Mouse (Mus musculus): ENCODE measurements at regions not wholly inside any gene's neighbourhood (a gene's known extent, or its start where the extent isn't known, plus 50 kb on each side); places are given as distances from the start of the nearest gene placed in this dataset.

DNA sequence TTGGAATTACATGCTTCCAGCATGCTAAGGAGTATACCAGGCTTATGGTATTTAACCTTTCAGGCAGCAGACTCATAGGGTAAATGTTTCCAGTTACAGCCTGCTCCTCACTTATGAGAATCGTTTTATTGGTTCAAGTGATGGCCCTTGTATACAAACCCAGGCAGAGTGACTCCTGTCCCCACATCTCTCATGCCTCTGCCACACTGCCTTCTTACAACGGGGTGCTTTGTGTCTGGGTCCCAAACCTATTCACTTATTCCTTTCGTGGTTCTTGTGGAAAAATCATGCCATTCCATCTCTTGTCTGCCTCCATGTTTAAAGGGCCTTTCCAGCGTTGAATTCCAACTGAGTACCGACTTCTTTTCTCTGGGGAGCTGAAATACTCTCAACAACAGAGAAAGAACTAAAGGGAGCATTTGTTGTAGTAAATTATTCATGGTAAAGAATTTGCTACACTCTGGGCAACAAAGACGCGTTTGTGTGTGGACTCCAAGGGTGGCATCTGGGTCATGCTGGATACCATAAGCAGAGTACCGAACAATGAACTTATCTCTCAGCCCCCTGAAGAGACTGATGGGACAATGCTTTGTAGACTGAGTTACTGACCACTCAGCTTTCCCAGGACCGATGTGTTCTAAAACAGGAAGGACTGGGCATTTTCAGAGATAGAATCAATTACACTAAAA is 291.6 kb downstream of the Pten start:
- DNase-seq (ENCODE audit: low spot score in 2 of 2), result no peak

GRCm38 (mm10) chr19:33053199-33053867 is 296.0 kb downstream of the Pten start:
- no peak for DNase-seq (ENCODE audit: low spot score in 2 of 2)

DNA sequence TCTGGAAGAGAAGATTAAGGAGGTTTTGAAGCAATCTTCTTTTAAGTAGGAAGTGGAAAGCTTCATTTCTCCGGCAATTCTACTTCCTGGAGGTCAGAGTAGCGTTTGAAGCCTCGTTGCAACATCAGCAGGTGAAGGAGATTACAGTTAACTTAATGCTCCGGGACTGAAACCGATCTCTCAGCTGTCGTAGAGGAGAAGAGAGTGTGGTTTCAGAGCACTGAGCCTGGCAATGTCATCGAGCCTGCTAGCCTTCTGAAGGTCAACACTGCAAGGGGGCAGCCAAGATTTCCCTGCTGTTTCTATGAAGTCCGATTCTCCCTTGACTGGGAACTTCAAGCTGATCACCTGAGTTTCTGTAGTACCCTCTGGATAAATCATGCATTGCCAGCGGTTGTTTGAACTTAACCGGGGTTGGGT is 299.1 kb downstream of the Pten start:
- DNase-seq (ENCODE audit: low spot score in 2 of 2), result no peak

DNA sequence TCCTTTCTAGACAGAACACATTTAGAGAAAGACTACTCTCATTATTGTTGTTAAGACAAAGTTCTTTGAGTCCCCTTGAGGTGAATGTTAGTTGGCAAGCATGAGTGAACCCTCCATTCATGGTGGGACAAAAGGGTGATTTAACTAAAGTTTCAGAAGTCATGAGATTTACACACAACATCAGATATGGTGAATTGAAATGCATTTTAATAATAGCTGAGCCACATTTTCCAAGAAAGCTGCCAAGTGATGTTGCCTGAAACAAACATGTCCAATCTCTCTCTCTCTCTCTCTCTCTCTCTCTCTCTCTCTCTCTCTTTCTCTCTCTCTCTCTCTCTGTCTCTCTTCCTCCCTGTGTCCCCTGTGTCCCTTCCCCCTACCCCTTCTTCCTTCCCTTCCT is 303.7 kb downstream of the Pten start:
- no peak for DNase-seq (ENCODE audit: low spot score in 2 of 2)

DNA sequence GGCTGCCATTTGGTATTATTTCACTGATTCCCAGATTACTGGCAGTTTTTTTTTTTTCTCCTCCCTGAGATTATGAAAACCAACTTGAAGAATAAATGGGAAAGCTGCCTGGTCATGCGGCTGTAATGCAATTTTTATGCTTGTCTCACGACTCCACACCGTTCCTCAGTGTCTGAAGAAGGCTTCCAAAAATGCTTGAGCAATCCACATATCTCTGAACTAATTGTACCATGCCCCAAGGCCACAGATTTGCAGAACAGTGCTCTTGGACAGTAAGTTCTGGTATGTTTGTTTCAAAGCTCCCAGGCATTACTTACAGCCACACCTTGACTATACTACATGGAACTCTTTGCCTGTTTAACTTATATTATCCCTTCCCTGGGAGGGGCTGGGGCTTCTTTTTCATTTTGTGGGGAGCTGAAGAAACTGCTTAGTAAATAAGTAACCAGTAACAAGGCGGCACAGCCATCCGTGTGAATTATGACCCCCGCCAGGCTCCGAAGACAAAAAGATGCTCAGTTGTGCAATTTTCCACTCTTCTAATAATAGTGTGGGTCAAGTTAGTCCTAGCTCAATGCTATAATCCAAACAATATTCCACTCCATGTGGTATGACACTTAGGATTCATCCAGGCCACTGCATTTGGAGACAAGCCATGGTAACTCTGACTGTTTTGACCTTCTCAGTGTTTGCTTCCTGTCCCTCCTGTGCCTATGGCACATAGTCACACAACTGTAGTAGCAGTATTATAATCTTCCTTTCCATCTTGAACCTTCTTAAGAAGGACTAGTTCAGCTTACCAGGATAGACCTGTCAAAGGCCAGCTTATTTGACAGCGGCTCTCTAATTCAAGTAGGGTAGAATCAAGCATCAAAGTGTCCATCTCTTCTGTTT is 305.1 kb downstream of the Pten start:
- no peak for DNase-seq (ENCODE audit: low spot score in 2 of 2)

DNA sequence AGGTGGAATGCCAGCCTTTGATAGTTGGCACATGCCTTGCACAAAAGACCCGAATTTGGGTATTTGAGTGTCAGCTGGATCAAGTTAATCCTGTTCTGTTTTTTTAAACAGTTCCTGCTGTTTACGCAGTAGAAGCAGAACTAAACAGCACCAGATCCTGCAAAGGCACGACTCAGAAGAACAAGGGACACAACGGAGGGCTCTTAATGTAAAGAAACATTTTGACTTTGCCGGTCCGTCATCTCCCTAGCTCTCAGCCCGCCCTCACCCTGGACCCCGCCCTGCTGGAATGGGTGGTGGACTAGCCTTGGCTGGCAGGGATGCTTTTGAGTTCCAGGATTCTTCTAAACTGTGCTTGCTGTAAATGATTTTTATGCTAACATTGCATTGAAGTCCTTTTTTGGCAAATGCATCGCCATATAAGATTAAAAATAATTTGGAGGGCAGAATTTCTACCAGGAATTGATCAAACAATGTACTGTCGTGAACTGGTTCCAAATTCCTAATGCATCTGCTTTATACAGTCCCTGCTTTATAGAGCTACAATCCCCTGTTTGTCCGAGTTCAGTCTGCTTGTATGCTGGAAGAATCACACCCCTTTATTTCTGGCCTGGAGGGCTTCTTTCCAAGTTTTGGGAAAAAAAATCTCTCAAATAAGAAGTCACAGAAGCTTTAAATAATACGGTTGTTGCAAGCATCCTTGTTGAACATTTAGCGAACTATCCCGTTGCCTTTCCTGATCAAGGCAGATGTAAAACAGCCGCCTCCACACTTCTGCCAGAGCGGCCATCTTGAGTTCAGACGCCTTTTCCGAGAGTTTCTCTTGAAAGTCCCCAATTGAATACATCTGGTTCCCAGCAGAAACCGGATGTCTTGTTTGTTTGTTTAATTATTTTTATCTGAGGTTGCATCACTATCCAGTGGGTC is 308.2 kb downstream of the Pten start:
- no peak for DNase-seq (ENCODE audit: low spot score in 2 of 2)

DNA sequence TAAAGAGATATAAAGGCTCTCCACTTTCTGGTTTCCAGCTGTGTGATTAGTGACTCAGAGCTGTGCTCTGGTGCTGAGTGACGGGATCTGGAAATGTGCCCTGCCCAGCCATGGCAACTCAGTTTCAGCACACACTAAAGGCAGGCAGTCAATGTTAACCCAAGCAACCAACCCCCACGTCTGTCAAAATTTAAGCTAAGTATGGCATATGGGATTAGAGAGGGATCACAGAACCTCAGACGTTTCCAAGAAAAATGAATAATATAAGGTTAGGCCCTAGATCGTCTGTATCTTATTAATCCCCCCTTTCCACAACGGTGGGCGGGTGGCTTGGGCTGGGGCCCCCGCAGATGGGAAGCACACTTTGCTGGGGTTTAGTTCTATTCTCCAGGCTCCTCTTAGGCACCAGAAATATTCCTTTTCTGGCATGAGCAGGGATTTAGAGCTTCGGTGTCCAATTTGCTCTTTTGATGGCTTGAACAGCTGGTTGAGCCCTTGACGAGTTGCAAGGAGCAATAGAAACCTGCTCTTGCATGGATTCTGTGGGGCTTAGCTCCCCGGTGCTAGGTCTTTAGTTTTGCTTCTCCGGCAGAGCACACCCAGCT is 311.2 kb downstream of the Pten start:
- DNase-seq (ENCODE audit: low spot score in 2 of 2), result no peak

- DNase-seq (ENCODE audit: low spot score in 2 of 2), result no peak
Observed at GRCm38 (mm10) chr19:33069761-33070160, 312.5 kb downstream of the Pten start.

- no peak for DNase-seq (ENCODE audit: low spot score in 2 of 2)
Observed at GRCm38 (mm10) chr19:33072299-33072698, 315.0 kb downstream of the Pten start.

- DNase-seq (ENCODE audit: low spot score in 2 of 2), result no peak
Observed at GRCm38 (mm10) chr19:33074907-33075306, 317.2 kb downstream of the Rnls start.

DNA sequence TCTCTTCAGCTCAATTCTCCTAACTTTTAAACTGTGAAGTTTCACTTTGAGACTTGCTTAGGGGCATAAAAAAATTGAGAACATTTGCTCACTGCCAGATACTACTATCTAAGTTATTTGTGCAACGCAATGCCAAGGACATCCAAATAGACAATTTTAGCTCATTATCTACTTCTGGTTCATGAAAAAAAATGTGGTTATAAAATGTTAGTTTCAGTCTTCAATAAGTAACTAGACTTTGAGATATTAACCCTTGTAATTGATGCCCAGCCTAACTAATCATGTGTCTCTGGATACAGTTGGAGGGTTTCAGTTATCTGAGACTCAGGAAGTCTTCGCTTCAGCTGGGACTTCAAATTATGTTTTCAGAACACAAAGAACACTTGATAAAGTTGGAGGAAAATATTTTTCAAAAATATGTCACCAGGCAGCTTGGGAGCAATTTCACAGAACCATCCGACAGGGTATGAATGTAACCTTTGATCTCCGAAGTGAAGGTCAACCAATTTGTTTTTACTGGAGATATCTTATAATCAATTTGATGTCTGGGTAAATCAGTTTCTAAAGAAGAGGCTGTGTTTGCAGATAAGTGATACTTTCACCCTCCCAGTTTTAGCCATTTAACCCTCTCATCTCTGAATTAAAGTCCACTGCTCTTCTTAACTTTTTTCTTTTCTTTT is 313.3 kb downstream of the Rnls start:
- DNase-seq (ENCODE audit: low spot score in 2 of 2), result no peak

DNA sequence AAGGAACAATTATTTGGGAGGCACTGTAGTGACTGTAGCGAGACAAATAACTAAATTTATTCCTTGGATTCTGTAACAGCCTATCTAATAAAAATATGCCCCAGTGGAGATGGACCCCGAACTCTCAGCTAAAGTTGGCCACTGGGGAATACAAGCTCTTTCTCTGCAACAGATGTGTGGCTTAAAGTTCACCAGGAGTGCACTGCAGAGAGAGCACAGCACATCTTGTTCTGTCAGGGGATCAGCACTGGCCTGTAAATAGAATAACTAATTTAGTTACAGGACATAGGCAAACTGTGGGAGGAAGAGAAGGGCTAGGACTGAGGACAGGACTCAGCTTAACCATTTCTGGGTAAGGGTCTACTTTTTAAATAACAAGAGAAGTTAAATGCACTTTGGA is 312.1 kb downstream of the Rnls start:
- no peak for DNase-seq (ENCODE audit: low spot score in 2 of 2)

DNA sequence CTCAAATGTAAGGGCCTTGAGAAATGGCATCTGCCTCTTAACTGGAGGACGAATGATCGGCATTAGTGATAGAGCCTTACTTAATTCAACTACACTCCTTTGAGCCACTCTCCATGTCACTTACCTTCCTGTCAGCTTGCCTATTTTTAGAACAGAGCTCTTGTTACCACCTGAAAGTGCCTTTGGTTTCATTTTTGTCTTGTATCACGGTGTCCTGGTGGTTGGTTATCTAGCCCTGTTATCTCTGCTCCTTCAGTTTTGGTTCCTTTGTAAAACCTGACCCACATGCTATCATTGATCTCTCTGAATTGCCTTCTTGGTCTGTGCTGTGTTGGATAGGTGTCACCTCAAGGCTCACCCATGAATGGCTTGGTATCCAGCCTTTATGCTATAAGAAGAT is 310.6 kb downstream of the Rnls start:
- DNase-seq (ENCODE audit: low spot score in 2 of 2), result no peak

DNA sequence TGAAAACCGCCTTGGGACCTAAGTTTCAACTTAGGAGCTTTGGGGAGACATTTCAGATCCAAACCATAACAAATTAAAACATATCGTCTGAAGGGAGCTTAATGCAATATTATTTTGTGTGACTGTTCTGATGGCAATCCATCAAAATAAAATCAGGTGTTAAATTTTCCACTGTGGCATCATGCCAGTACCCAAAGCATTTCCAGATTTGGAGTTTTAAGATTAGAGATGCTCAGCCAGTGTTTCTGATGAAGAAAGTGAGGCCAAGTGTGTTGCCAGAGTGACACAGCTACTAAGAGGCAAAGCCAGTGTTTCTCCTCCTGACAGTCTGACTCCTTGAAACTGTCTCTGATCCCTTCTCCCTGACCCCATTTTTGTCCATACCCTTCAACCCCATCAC is 308.7 kb downstream of the Rnls start:
- DNase-seq (ENCODE audit: low spot score in 2 of 2), result no peak

DNA sequence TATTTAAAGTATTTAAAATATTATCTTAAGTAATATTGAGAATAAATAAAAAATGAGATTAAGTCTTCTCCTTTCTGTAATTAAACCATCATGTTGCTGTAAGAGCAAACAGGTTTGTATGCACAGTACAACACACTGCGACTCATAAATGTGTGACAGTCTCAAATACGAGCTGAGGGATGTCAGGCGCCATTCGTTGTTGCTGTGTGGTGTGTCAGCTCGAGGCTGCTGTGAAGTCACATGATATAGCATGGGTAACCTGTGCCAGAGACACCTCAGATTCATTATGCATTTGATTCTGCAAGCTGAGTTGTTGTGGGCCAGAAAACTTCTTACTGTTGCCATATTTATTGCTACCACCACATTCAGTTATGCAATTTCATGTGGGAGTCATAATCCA is 307.4 kb downstream of the Rnls start:
- DNase-seq (ENCODE audit: low spot score in 2 of 2), result no peak
